Mouse (Mus musculus): ENCODE measurements around the gene Sys1.

Gene Sys1

GRCm38 (mm10) chr2:164434681-164435080 lies 22.1 kb upstream of the Sys1 start:
- DNase-seq (ENCODE audit: low read depth, low spot score) = no peak

GRCm38 (mm10) chr2:164435216-164436090 lies 21.3 kb upstream of the Sys1 start:
- DNase-seq (ENCODE audit: low read depth, low spot score) = no peak

- DNase-seq (ENCODE audit: low read depth, low spot score) = no peak
These were observed 20.4 kb upstream of the Sys1 start for GRCm38 (mm10) chr2:164436215-164436913.

GRCm38 (mm10) chr2:164436961-164437360 lies 19.8 kb upstream of the Sys1 start:
- no peak for DNase-seq (ENCODE audit: low read depth, low spot score)

GRCm38 (mm10) chr2:164437710-164438109 lies 19.1 kb upstream of the Sys1 start:
- no peak for DNase-seq (ENCODE audit: low read depth, low spot score)

GRCm38 (mm10) chr2:164438257-164438656 lies 18.5 kb upstream of the Sys1 start:
- DNase-seq (ENCODE audit: low read depth, low spot score) = no peak

GRCm38 (mm10) chr2:164439001-164439421 lies 17.8 kb upstream of the Sys1 start:
- DNase-seq (ENCODE audit: low read depth, low spot score) = no peak

- DNase-seq (ENCODE audit: low read depth, low spot score) = no peak
These were observed 16.4 kb upstream of the Sys1 start for GRCm38 (mm10) chr2:164440314-164440713.

GRCm38 (mm10) chr2:164441155-164441554 lies 15.6 kb upstream of the Sys1 start:
- no peak for DNase-seq (ENCODE audit: low read depth, low spot score)

- no peak for DNase-seq (ENCODE audit: low read depth, low spot score)
These were observed 15.0 kb upstream of the Sys1 start for GRCm38 (mm10) chr2:164441731-164442130.

GRCm38 (mm10) chr2:164442315-164443050 lies 14.3 kb upstream of the Sys1 start:
- no peak for DNase-seq (ENCODE audit: low read depth, low spot score)

GRCm38 (mm10) chr2:164443051-164443437 lies 13.7 kb upstream of the Sys1 start:
- DNase-seq (ENCODE audit: low read depth, low spot score) = no peak

- no peak for DNase-seq (ENCODE audit: low read depth, low spot score)
These were observed 13.2 kb upstream of the Sys1 start, which contains the start of gene Sdc4 for GRCm38 (mm10) chr2:164443460-164444000. TSS of gene Sdc4 (minus strand) at chr2:164443887.

GRCm38 (mm10) chr2:164444701-164445100 lies 12.1 kb upstream of the Sys1 start:
- no peak for DNase-seq (ENCODE audit: low read depth, low spot score)

GRCm38 (mm10) chr2:164445399-164446085 lies 11.2 kb upstream of the Sys1 start:
- no peak for DNase-seq (ENCODE audit: low read depth, low spot score)

GRCm38 (mm10) chr2:164446086-164446469 lies 10.7 kb upstream of the Sys1 start:
- DNase-seq (ENCODE audit: low read depth, low spot score) = no peak

GRCm38 (mm10) chr2:164448140-164448539 lies 8.6 kb upstream of the Sys1 start:
- no peak for DNase-seq (ENCODE audit: low read depth, low spot score)

- DNase-seq (ENCODE audit: low read depth, low spot score) = no peak
These were observed 7.8 kb upstream of the Sys1 start for GRCm38 (mm10) chr2:164448921-164449320.

- no peak for DNase-seq (ENCODE audit: low read depth, low spot score)
These were observed 7.3 kb upstream of the Sys1 start for GRCm38 (mm10) chr2:164449341-164450042.

- no peak for DNase-seq (ENCODE audit: low read depth, low spot score)
These were observed 4.6 kb upstream of the Sys1 start for GRCm38 (mm10) chr2:164452000-164452676.

Data from telencephalon, adult 2 months (tissue).